Mouse (Mus musculus): ENCODE measurements around the gene Gm3558.
"Not testable (repeated sequence)": the region's sequence is repeated elsewhere in the genome, so short reads cannot be mapped to it uniquely, and the experiment has no call there.

Gene Gm3558

DNA sequence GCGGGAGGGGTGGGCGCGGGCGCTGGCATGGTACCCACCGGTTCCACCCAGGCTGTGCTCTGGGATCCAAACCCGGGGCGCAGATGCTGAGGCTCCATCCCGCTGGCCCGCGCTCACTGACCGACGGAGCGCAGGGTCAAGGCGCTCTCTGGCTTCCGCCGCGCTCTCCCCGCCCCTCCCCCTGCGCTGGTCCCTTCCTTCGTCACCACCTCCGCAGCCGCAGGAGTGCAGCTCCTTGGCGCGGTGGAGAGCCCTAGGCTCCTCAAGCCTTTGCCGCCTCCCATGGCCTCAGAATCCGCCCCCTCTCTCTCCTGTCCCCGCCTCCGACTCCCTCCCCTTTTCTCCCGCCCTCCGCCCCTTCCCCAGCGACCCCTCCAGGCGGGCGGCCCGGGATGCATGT is at the start of gene Gm3558:
TSS of gene Gm3558 (minus strand) at position 185 of the 400 bp plus-strand sequence.
- in situ Hi-C loops (cut with MboI; ENCODE audit: unreplicated experiment in 2 of 2): not testable (repeated sequence)

DNA sequence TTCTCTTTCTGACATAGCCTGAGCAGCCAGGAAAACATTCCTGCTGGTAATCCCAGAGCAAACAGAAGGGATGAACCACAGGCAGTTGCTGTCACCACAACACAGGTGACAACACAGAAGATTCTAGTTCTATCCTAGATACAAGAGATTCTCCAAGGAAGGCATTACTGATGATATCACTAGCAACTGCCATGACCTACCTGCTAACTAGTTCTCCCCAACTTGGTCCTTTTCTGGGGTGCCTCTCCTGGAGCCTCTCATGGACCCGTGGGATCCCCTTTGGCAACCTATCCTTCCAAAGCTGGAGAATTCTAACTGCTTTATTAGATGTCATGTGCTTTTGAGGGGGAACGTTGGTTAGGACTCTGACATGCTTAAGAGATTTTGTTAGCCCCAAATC is 27.1 kb upstream of the Gm3558 start, which contains the start of gene Gm10338:
TSS of gene Gm10338 (minus strand) at position 101 of the 400 bp plus-strand sequence.
- in situ Hi-C loops (cut with MboI; ENCODE audit: unreplicated experiment in 2 of 2): not testable (repeated sequence)

DNA sequence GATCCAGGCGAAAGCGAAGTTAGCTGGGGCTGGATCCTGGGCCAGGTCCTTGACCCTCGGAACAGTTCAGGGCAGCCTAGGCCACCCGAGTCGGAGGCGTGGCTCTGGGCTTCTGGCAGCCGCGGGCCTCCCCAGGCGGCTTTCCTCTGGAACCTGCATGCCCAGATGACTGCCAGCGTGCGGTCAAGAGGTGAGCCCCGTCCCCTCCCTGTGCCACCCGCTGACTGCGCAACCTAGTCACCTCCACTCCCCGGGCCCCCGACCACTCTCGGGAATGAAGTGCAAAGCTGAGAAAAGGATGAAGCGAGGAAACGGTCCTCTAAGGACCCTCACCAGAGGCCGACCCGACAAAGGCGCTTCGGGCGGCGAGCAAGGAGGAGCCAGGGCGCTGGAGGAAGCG is 476 bp downstream of the Gm3558 start:
- in situ Hi-C loops (cut with MboI; ENCODE audit: unreplicated experiment in 2 of 2): not testable (repeated sequence)

DNA sequence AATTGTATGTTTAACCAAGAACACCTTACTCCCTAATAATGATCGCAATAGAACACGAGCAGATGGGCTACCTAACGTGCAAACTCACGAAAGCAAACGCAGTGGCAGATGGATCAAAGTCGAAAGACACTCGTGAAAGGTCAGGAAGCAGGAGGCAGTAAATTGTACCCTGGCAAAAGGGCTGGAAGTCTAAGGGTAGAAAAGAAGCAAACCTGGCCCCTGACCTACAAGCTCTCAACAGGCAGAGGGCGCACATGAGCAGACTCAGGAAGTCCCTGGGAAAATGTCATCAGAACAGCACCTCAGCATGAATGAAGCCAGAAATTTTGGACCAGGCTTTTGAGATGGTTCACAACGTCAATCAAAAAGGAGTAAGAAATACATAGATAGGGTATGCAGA is 1.1 kb downstream of the Gm3558 start:
- in situ Hi-C loops (cut with MboI; ENCODE audit: unreplicated experiment in 2 of 2): not testable (repeated sequence)
